Mouse (Mus musculus) stomach, embryonic 16.5 days (tissue): ENCODE results near the gene Clec2g. TPM values are rescaled to one million over a fixed set of nuclear protein-coding genes. Genes with fewer than 3 reads are reported as not detected.
"Not testable (repeated sequence)": the region's sequence is repeated elsewhere in the genome, so short reads cannot be mapped to it uniquely, and the experiment has no call there.

Experiments
- ATAC-seq: fragments of 200-750 bp; cut with Nextera tagmentation; 2 replicates; pipeline ENCODE4 v1.8.0; 2017; ENCODE audit warnings: moderate number of reproducible peaks, moderate TSS enrichment; ENCODE audit not compliant: insufficient read depth, low FRiP score
- H3K27ac ChIP-seq: fragments of 300-500 bp; sonication (generic); 2 replicates; pipeline ENCODE4 v1.5.1; 2014; ENCODE audit warnings: low read length
- H3K27me3 ChIP-seq: fragments of 300-500 bp; sonication (generic); 2 replicates; pipeline ENCODE4 v1.6.1; 2014; ENCODE audit warnings: low read length, control low read depth, mixed read lengths; ENCODE audit not compliant: control insufficient read depth, insufficient read depth
- H3K36me3 ChIP-seq: fragments of 300-500 bp; sonication (generic); 2 replicates; pipeline ENCODE4 v1.6.1; 2014; ENCODE audit warnings: low read length; ENCODE audit not compliant: control insufficient read depth, insufficient read depth
- H3K4me1 ChIP-seq: fragments of 300-500 bp; sonication (generic); 2 replicates; pipeline ENCODE4 v1.6.1; 2014; ENCODE audit warnings: low read length, control low read depth, mixed read lengths; ENCODE audit not compliant: control insufficient read depth, insufficient read depth
- H3K4me2 ChIP-seq: fragments of 300-500 bp; sonication (generic); 2 replicates; pipeline ENCODE4 v1.6.1; 2014; ENCODE audit warnings: low read depth, low read length, mixed read lengths
- H3K4me3 ChIP-seq: fragments of 300-500 bp; sonication (generic); replicated peaks from 2 replicates; pipeline ENCODE4 v1.5.1; 2014; ENCODE audit warnings: mild to moderate bottlenecking, low read length
- H3K9ac ChIP-seq: fragments of 300-500 bp; sonication (generic); 2 replicates; pipeline ENCODE4 v1.6.1; 2014; ENCODE audit warnings: low read length
- H3K9me3 ChIP-seq: fragments of 300-500 bp; sonication (generic); replicated peaks from 2 replicates; pipeline ENCODE4 v1.6.1; 2016; ENCODE audit warnings: low read length, control low read depth; ENCODE audit not compliant: control insufficient read depth
- WGBS: fragments of 180-500 bp; shearing (Covaris S2); extraction: QIAGEN DNeasy Blood & Tissue Kit; methylation state at CpG from one replicate; pipeline ENCODE4 v1.1.7; 2014; 5-methylcytosine and 5-hydroxymethylcytosine counted together
- polyA plus RNA-seq: library from polyadenylated mRNA; unstranded; fragments of >200 nt; fragmentation: Nextera tagmentation; extraction: Ambion mirVana; gene quantifications from 2 replicates; pipeline ENCODE4 v1.2.1, GENCODE M21; 2015

Gene Clec2g
- polyA plus RNA-seq, 1 experiment from 2014 or later, result 0.92 TPM

GRCm38 (mm10) chr6:129001392-129001791, 67.2 kb downstream of the Clec2g start:
- Histone ChIP-seq H3K36me3 (no peaks in the 10 kb centered on the region), H3K27me3 (no peaks in the 10 kb centered on the region), H3K9ac (no peak overlapping the region), H3K4me3 (no peak overlapping the region), H3K4me1 (no peaks in the 10 kb centered on the region; the same call in 1 of the 2 replicates), H3K4me2 (no peak overlapping the region), H3K27ac (no peak overlapping the region), H3K9me3 (no peaks in the 10 kb centered on the region)
- 79% methylated on average over 2 of the region's 2 CpGs for WGBS
- no peak for ATAC-seq

GRCm38 (mm10) chr6:129008552-129008951, 74.4 kb downstream of the Clec2g start:
- peaks cover 6% of the 10 kb centered on the region for H3K4me1 ChIP-seq
- H3K9me3 ChIP-seq, result no peaks in the 10 kb centered on the region
- H3K4me2 ChIP-seq, result no peak overlapping the region
- H3K27ac ChIP-seq, result no peak overlapping the region
- H3K9ac ChIP-seq, result no peak overlapping the region
- WGBS, result 88% methylated on average over 8 of the region's 8 CpGs
- ATAC-seq, result no peak
- H3K27me3 ChIP-seq, result no peaks in the 10 kb centered on the region
- H3K4me3 ChIP-seq, result no peak overlapping the region
- no peaks in the 10 kb centered on the region for H3K36me3 ChIP-seq

GRCm38 (mm10) chr6:129009846-129010504, 75.8 kb downstream of the Clec2g start:
- not testable (repeated sequence) for H3K27me3 ChIP-seq, H3K4me1 ChIP-seq, H3K9ac ChIP-seq, H3K36me3 ChIP-seq, H3K9me3 ChIP-seq, H3K4me2 ChIP-seq, ATAC-seq, H3K4me3 ChIP-seq, H3K27ac ChIP-seq
- 70% methylated on average over 7 of the region's 7 CpGs for WGBS

- Histone ChIP-seq H3K9ac (no peak overlapping the region), H3K36me3 (no peaks in the 10 kb centered on the region), H3K4me3 (no peak overlapping the region), H3K27me3 (no peaks in the 10 kb centered on the region), H3K27ac (no peak overlapping the region), H3K4me1 (peaks cover 9% of the 10 kb centered on the region), H3K9me3 (no peaks in the 10 kb centered on the region), H3K4me2 (no peak overlapping the region)
- WGBS, result 78% methylated on average over 3 of the region's 3 CpGs
- peak; percentile 21; the same call in 1 of the 2 replicates for ATAC-seq
Observed at GRCm38 (mm10) chr6:129010505-129010873, 76.3 kb downstream of the Clec2g start.

GRCm38 (mm10) chr6:129012012-129012411, 77.8 kb downstream of the Clec2g start:
- not testable (repeated sequence) for H3K9ac ChIP-seq, H3K9me3 ChIP-seq, H3K36me3 ChIP-seq, H3K27ac ChIP-seq, ATAC-seq, H3K4me2 ChIP-seq, H3K4me3 ChIP-seq, H3K4me1 ChIP-seq, H3K27me3 ChIP-seq
- 94% methylated on average over 19 of the region's 23 CpGs for WGBS

GRCm38 (mm10) chr6:129012966-129013365, 78.8 kb downstream of the Clec2g start:
- H3K27ac ChIP-seq, result peak overlapping the region; percentile 33; the same call in 1 of the 2 replicates
- WGBS, result 56% methylated on average over 1 of the region's 1 CpGs
- H3K9ac ChIP-seq, result no peak overlapping the region
- no peak for ATAC-seq
- H3K36me3 ChIP-seq, result no peaks in the 10 kb centered on the region
- H3K4me2 ChIP-seq, result no peak overlapping the region
- H3K4me3 ChIP-seq, result no peak overlapping the region
- H3K4me1 ChIP-seq, result peaks cover 9% of the 10 kb centered on the region
- H3K27me3 ChIP-seq, result no peaks in the 10 kb centered on the region
- H3K9me3 ChIP-seq, result no peaks in the 10 kb centered on the region

- Histone ChIP-seq H3K4me3 (no peak overlapping the region), H3K4me1 (peaks cover 9% of the 10 kb centered on the region), H3K27ac (peak overlapping the region; percentile 5; the same call in 1 of the 2 replicates), H3K9me3 (no peaks in the 10 kb centered on the region), H3K4me2 (no peak overlapping the region), H3K36me3 (no peaks in the 10 kb centered on the region), H3K27me3 (no peaks in the 10 kb centered on the region), H3K9ac (no peak overlapping the region)
- WGBS, result 58% methylated on average over 5 of the region's 5 CpGs
- ATAC-seq, result no peak
Observed at GRCm38 (mm10) chr6:129013762-129014276, 79.6 kb downstream of the Clec2g start.

- Histone ChIP-seq H3K9me3 (no peaks in the 10 kb centered on the region), H3K4me1 (peaks cover 9% of the 10 kb centered on the region), H3K27me3 (no peaks in the 10 kb centered on the region), H3K9ac (no peak overlapping the region), H3K36me3 (no peaks in the 10 kb centered on the region), H3K27ac (0 out of 2 replicates have a peak overlapping the region, but pooled peaks have one; percentile 29), H3K4me2 (no peak overlapping the region), H3K4me3 (no peak overlapping the region)
- no peak for ATAC-seq
- WGBS, result 53% methylated on average over 1 of the region's 1 CpGs
Observed at GRCm38 (mm10) chr6:129014399-129014798, 80.2 kb downstream of the Clec2g start.

- WGBS, result 79% methylated on average over 8 of the region's 8 CpGs
- no peaks in the 10 kb centered on the region for H3K9me3 ChIP-seq
Observed at GRCm38 (mm10) chr6:129027451-129028248, 93.5 kb downstream of the Clec2g start.

More at GRCm38 (mm10) chr6:129027451-129028248, 93.5 kb downstream of the Clec2g start:
- no peaks in the 10 kb centered on the region for H3K27me3 ChIP-seq
- H3K27ac ChIP-seq, result no peak overlapping the region
- no peak overlapping the region for H3K4me3 ChIP-seq
- no peak for ATAC-seq
- H3K36me3 ChIP-seq, result no peaks in the 10 kb centered on the region
- H3K9ac ChIP-seq, result no peak overlapping the region
- H3K4me2 ChIP-seq, result no peak overlapping the region
- no peaks in the 10 kb centered on the region for H3K4me1 ChIP-seq
